Mouse (Mus musculus): ENCODE results near the gene Ccl4. TPM values are rescaled to one million over a fixed set of nuclear protein-coding genes. Genes with fewer than 3 reads are reported as not detected.

The Ccl4 gene
- not detected in 2 replicates for total RNA-seq (2021)
- long read RNA-seq, partial matches to known transcripts, result 1 of 2 reads
- long read RNA-seq, other reads (novel, unspliced or antisense), result 1 of 2 reads

- DNase-seq, result no peak
Measured at GRCm38 (mm10) chr11:83662204-83662603, at the start of gene Ccl4. Gene Ccl4 (plus strand): TSS chr11:83662584.

- DNase-seq, result no peak
Measured at GRCm38 (mm10) chr11:83616586-83616985, 45.8 kb upstream of the Ccl4 start.

- no peak for DNase-seq
Measured at GRCm38 (mm10) chr11:83618238-83618637, 44.1 kb upstream of the Ccl4 start.

GRCm38 (mm10) chr11:83619037-83619436 is 43.3 kb upstream of the Ccl4 start:
- DNase-seq, result no peak

GRCm38 (mm10) chr11:83623586-83623985 is 38.8 kb upstream of the Ccl4 start:
- no peak for DNase-seq

- no peak for DNase-seq
Measured at GRCm38 (mm10) chr11:83628808-83629207, 33.6 kb upstream of the Ccl4 start.

GRCm38 (mm10) chr11:83630630-83631029 is 31.8 kb upstream of the Ccl4 start:
- no peak for DNase-seq

GRCm38 (mm10) chr11:83631065-83631464 is 31.3 kb upstream of the Ccl4 start:
- no peak for DNase-seq

GRCm38 (mm10) chr11:83632744-83633143 is 29.6 kb upstream of the Ccl4 start:
- DNase-seq, result no peak

GRCm38 (mm10) chr11:83634425-83634824 is 28.0 kb upstream of the Ccl4 start:
- no peak for DNase-seq

- no peak for DNase-seq
Measured at GRCm38 (mm10) chr11:83634898-83635297, 27.5 kb upstream of the Ccl4 start.

- no peak for DNase-seq
Measured at GRCm38 (mm10) chr11:83636742-83637235, 25.6 kb upstream of the Ccl4 start.

- no peak for DNase-seq
Measured at GRCm38 (mm10) chr11:83638934-83639333, 23.4 kb upstream of the Ccl4 start.

GRCm38 (mm10) chr11:83639533-83639932 is 22.9 kb upstream of the Ccl4 start:
- no peak for DNase-seq

- DNase-seq, result no peak
Measured at GRCm38 (mm10) chr11:83640141-83640540, 22.2 kb upstream of the Ccl4 start.

GRCm38 (mm10) chr11:83641216-83641615 is 21.2 kb upstream of the Ccl4 start:
- no peak for DNase-seq

- DNase-seq, result no peak
Measured at GRCm38 (mm10) chr11:83645521-83645920, 16.9 kb upstream of the Ccl4 start, which contains the start of gene Rpl9-ps1. Gene Rpl9-ps1 (minus strand): TSS chr11:83645621.

- no peak for DNase-seq
Measured at GRCm38 (mm10) chr11:83646356-83647149, 15.8 kb upstream of the Ccl4 start.

- no peak for DNase-seq
Measured at GRCm38 (mm10) chr11:83649305-83649841, 13.0 kb upstream of the Ccl4 start, which contains the start of gene Ccl3. Gene Ccl3 (minus strand): TSS chr11:83649355.

- no peak for DNase-seq
Measured at GRCm38 (mm10) chr11:83654606-83655005, 7.8 kb upstream of the Ccl4 start.

- DNase-seq, result no peak
Measured at GRCm38 (mm10) chr11:83657508-83657907, 4.9 kb upstream of the Ccl4 start.

- no peak for DNase-seq
Measured at GRCm38 (mm10) chr11:83658797-83659196, 3.6 kb upstream of the Ccl4 start.

GRCm38 (mm10) chr11:83663532-83663931 is 1.1 kb downstream of the Ccl4 start:
- no peak for DNase-seq

- DNase-seq, result no peak
Measured at GRCm38 (mm10) chr11:83671743-83672142, 9.4 kb downstream of the Ccl4 start.
